Mouse (Mus musculus) testis, adult 2 months (tissue): ENCODE results near the gene Slc35a2.

Source experiments
- CTCF ChIP-seq: fragments of 200-500 bp; IDR thresholded peaks from 2 replicates; pipeline ENCODE4 v1.5.1; 2012; ENCODE audit warnings: low read depth, mild to moderate bottlenecking, inconsistent platforms, low read length, moderate library complexity; ENCODE audit not compliant: control insufficient read depth, insufficient read depth, insufficient replicate concordance
- POLR2A ChIP-seq: fragments of 200-500 bp; IDR thresholded peaks from 2 replicates; pipeline ENCODE4 v1.6.1; 2012; ENCODE audit warnings: low read depth, mild to moderate bottlenecking, inconsistent platforms, low read length, moderate library complexity; ENCODE audit not compliant: control insufficient read depth

- TF ChIP-seq POLR2A (0 out of 2 replicates have a peak, but pooled peaks have one; percentile 19), CTCF (0 out of 2 replicates have a peak, but pooled peaks have one; percentile 13)
Measured at GRCm38 (mm10) chrX:7879819-7880218, 4.0 kb upstream of the Slc35a2 start.
